Mouse (Mus musculus) CH12.LX (cell line): ENCODE results near the gene Stbd1. TPM values are rescaled to one million over a fixed set of nuclear protein-coding genes. Genes with fewer than 3 reads are reported as not detected.
A peak's percentile ranks its signal among the peaks of the same experiment; 100 is the strongest.

ENCODE experiments used
- DNase-seq: peaks from one replicate; pipeline ENCODE4 v3.0.0-alpha.2; 2013; ENCODE audit errors: extremely low read depth
- H3K27ac ChIP-seq: 2 replicates; pipeline ENCODE4 v1.5.1; 2012; ENCODE audit warnings: low read depth, mild to moderate bottlenecking, control low read depth, moderate library complexity; ENCODE audit not compliant: insufficient read depth
- H3K27me3 ChIP-seq: replicated peaks from 2 replicates; pipeline ENCODE3; 2012; ENCODE audit warnings: inconsistent platforms
- H3K36me3 ChIP-seq, 2 experiments: replicated peaks in 1 of 2; 2 replicates each; pipeline versions ENCODE3 to v1.6.1; 2012; ENCODE audit warnings: inconsistent platforms in 1 of 2, low read length in 1 of 2, mild to moderate bottlenecking in 1 of 2, mixed read lengths in 1 of 2, moderate library complexity in 1 of 2; ENCODE audit not compliant: control insufficient read depth in 1 of 2, insufficient read depth in 1 of 2
- H3K4me1 ChIP-seq, 2 experiments: 2 replicates each; pipeline ENCODE4 v1.6.1; 2012; ENCODE audit warnings: inconsistent platforms in 1 of 2, moderate library complexity in 1 of 2; ENCODE audit not compliant: insufficient read depth in 2 of 2, control insufficient read depth in 1 of 2
- H3K4me2 ChIP-seq: 2 replicates; pipeline ENCODE4 v1.6.1; 2012; ENCODE audit warnings: low read depth, mild to moderate bottlenecking, control low read depth; ENCODE audit not compliant: poor library complexity, insufficient read depth, severe bottlenecking
- H3K4me3 ChIP-seq, 3 experiments: fragments of 150-350 bp in 1 of 3; sonication (generic) in 1 of 3; replicated peaks in 1 of 3; 2 replicates each; pipeline versions ENCODE3 to v1.5.1; 2011 to 2012; ENCODE audit warnings: low read depth in 2 of 3, low read length in 2 of 3, mild to moderate bottlenecking in 2 of 3, moderate library complexity in 2 of 3, control low read depth in 1 of 3, improper control_type of control experiment in 1 of 3, inconsistent platforms in 1 of 3, mixed read lengths in 1 of 3; ENCODE audit not compliant: poor library complexity in 1 of 3
- H3K79me2 ChIP-seq: replicated peaks from 2 replicates; pipeline ENCODE4 v1.6.1; 2012; ENCODE audit warnings: mild to moderate bottlenecking, moderate library complexity; ENCODE audit not compliant: control insufficient read depth, poor library complexity, insufficient read depth, severe bottlenecking; ENCODE audit errors: extremely low read depth
- H3K9ac ChIP-seq: 2 replicates; pipeline ENCODE4 v1.6.1; 2012; ENCODE audit warnings: low read depth, mild to moderate bottlenecking, control low read depth, moderate library complexity; ENCODE audit not compliant: insufficient read depth
- H3K9me3 ChIP-seq: replicated peaks from 2 replicates; pipeline ENCODE3; 2012; ENCODE audit warnings: low read length, inconsistent platforms, mixed read lengths
- BHLHE40 ChIP-seq: IDR thresholded peaks from 2 replicates; pipeline ENCODE4 v1.6.1; 2011; ENCODE audit warnings: mild to moderate bottlenecking, low read depth, low read length, improper control_type of control experiment
- CHD1 ChIP-seq: IDR thresholded peaks from 2 replicates; pipeline ENCODE4 v1.6.1; 2012; ENCODE audit warnings: low read depth, low read length, improper control_type of control experiment, inconsistent platforms
- CTCF ChIP-seq, 2 experiments: IDR thresholded peaks in 1 of 2; conservative IDR thresholded peaks in 1 of 2; 2 replicates each; pipeline ENCODE4 v1.5.1; 2011 to 2012; ENCODE audit warnings: low read depth in 2 of 2, low read length in 2 of 2, improper control_type of control experiment in 1 of 2, inconsistent platforms in 1 of 2, mild to moderate bottlenecking in 1 of 2, moderate library complexity in 1 of 2
- E2F4 ChIP-seq: IDR thresholded peaks from 2 replicates; pipeline ENCODE4 v1.6.1; 2011; ENCODE audit warnings: low read depth, low read length, improper control_type of control experiment; ENCODE audit not compliant: insufficient replicate concordance
- EP300 ChIP-seq: IDR thresholded peaks from 2 replicates; pipeline ENCODE4 v1.6.1; 2011; ENCODE audit warnings: low read length, improper control_type of control experiment
- ETS1 ChIP-seq: conservative IDR thresholded peaks from 2 replicates; pipeline ENCODE4 v1.6.1; 2012; ENCODE audit warnings: low read depth, mild to moderate bottlenecking, inconsistent platforms, low read length, improper control_type of control experiment, moderate library complexity
- HCFC1 ChIP-seq: IDR thresholded peaks from 2 replicates; pipeline ENCODE4 v1.6.1; 2012; ENCODE audit warnings: low read depth, mild to moderate bottlenecking, inconsistent platforms, low read length, improper control_type of control experiment
- IRF4 ChIP-seq: IDR thresholded peaks from 2 replicates; pipeline ENCODE4 v1.6.1; 2014; ENCODE audit warnings: low read depth, mild to moderate bottlenecking, inconsistent platforms, low read length, improper control_type of control experiment
- JUN ChIP-seq: IDR thresholded peaks from 2 replicates; pipeline ENCODE4 v1.6.1; 2011; ENCODE audit warnings: low read depth, mild to moderate bottlenecking, low read length, improper control_type of control experiment, moderate library complexity; ENCODE audit not compliant: insufficient read depth
- KAT2A ChIP-seq: IDR thresholded peaks from 2 replicates; pipeline ENCODE4 v1.6.1; 2012; ENCODE audit warnings: low read length, improper control_type of control experiment, inconsistent platforms; ENCODE audit not compliant: insufficient replicate concordance
- MAFK ChIP-seq: IDR thresholded peaks from 2 replicates; pipeline ENCODE4 v1.6.1; 2011; ENCODE audit warnings: low read length, improper control_type of control experiment; ENCODE audit not compliant: insufficient replicate concordance
- MAX ChIP-seq: IDR thresholded peaks from 2 replicates; pipeline ENCODE4 v1.6.1; 2011; ENCODE audit warnings: low read length, improper control_type of control experiment
- MAZ ChIP-seq: IDR thresholded peaks from 2 replicates; pipeline ENCODE4 v1.6.1; 2012; ENCODE audit warnings: low read depth, mild to moderate bottlenecking, inconsistent platforms, low read length, improper control_type of control experiment, moderate library complexity
- MEF2A ChIP-seq: IDR thresholded peaks from 2 replicates; pipeline ENCODE4 v1.6.1; 2014; ENCODE audit warnings: low read depth, mild to moderate bottlenecking, inconsistent platforms, low read length, improper control_type of control experiment, borderline replicate concordance
- MYC ChIP-seq: IDR thresholded peaks from 2 replicates; pipeline ENCODE4 v1.6.1; 2011; ENCODE audit warnings: low read depth, mild to moderate bottlenecking, improper control_type of control experiment, low read length
- NELFE ChIP-seq: IDR thresholded peaks from 2 replicates; pipeline ENCODE4 v1.6.1; 2011; ENCODE audit warnings: low read depth, low read length, improper control_type of control experiment
- PAX5 ChIP-seq: IDR thresholded peaks from 2 replicates; pipeline ENCODE4 v1.6.1; 2012; ENCODE audit warnings: low read length, inconsistent platforms, mixed read lengths
- RCOR1 ChIP-seq: conservative IDR thresholded peaks from 2 replicates; pipeline ENCODE4 v1.6.1; 2012; ENCODE audit warnings: low read depth, mild to moderate bottlenecking, inconsistent platforms, low read length, improper control_type of control experiment
- SIN3A ChIP-seq: IDR thresholded peaks from 2 replicates; pipeline ENCODE4 v1.6.1; 2012; ENCODE audit warnings: low read length, improper control_type of control experiment, inconsistent platforms
- TBP ChIP-seq: conservative IDR thresholded peaks from 2 replicates; pipeline ENCODE4 v1.6.1; 2011; ENCODE audit warnings: low read depth, low read length, improper control_type of control experiment
- TCF12 ChIP-seq: IDR thresholded peaks from 2 replicates; pipeline ENCODE4 v1.6.1; 2014; ENCODE audit warnings: low read depth, mild to moderate bottlenecking, inconsistent platforms, low read length, improper control_type of control experiment
- ZMIZ1 ChIP-seq: IDR thresholded peaks from 2 replicates; pipeline ENCODE4 v1.6.1; 2012; ENCODE audit warnings: low read depth, mild to moderate bottlenecking, inconsistent platforms, low read length, improper control_type of control experiment
- dilution Hi-C: fragments of 300-500 bp; cut with MboI; formaldehyde crosslinking; loops from 2 replicates; pipeline ENCODE4 v1.14.3; 2020; ENCODE audit warnings: low sequenced_read_pairs; ENCODE audit not compliant: extremely low pct_unique_long_range_greater_than_20kb, extremely low pct_ligation_motif_present
- in situ Hi-C: fragments of 300-500 bp; cut with MboI; formaldehyde crosslinking; loops from 3 replicates; pipeline ENCODE4 v1.14.3; 2019; ENCODE audit warnings: low sequenced_read_pairs, low pct_ligation_motif_present, low pct_unique_long_range_greater_than_20kb, mixed read lengths
- polyA plus RNA-seq: library from polyadenylated mRNA; unstranded; fragments of >175 nt; gene quantifications from 2 replicates; pipeline ENCODE4 v1.2.1, GENCODE M21; 2012; ENCODE audit warnings: low read depth; ENCODE audit not compliant: insufficient read length
- total RNA-seq, 2 experiments: library from RNA; depleted of rRNA; stranded (reverse); fragments of 300-350 nt in 1 of 2; fragments of >200 nt in 1 of 2; gene quantifications; 2 replicates each; pipeline ENCODE4 v1.2.3; 2012 to 2014

Gene Stbd1
- total and polyA plus RNA-seq, 3 experiments, result 0.89 to 1.3 (median 0.99) TPM

DNA sequence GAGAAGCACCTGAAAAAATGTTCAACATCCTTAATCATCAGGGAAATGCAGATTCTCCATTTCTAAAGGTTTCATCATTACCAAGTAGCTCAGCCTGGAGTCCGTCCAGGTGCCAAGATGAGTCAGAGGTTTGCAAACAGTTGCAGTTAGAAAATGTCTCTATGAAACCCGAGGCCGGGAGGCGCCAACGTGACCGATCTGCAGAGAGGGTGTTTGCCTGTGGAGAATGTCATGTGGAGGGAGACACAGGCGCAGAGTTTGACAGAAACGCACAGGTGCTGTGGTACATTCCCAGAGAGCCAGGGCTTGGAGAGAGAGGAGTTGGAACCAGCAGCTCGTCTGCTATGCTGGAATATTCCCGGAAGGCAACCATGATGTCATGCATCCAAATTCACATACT lies 3.8 kb upstream of the Stbd1 start:
- no peak overlapping the region for H3K9ac ChIP-seq
- peaks cover 19% of the 10 kb centered on the region for H3K27me3 ChIP-seq
- TF ChIP-seq CHD1, result no peak
- TF ChIP-seq BHLHE40, result peak; percentile 44
- no peak for TF ChIP-seq SIN3A
- no peak for TF ChIP-seq PAX5
- H3K79me2 ChIP-seq, result no peaks in the 10 kb centered on the region
- H3K36me3 ChIP-seq, result no peaks in the 10 kb centered on the region
- H3K27ac ChIP-seq, result no peak overlapping the region
- in situ Hi-C loops, result no loop called here
- H3K4me2 ChIP-seq, result peak overlapping the region; percentile 2; the same call in 1 of the 2 replicates
- peaks cover 0 to 10% of the 10 kb centered on the region in 2 experiments; a peak in 2 of 4 replicates for H3K4me1 ChIP-seq
- DNase-seq, result no peak
- H3K9me3 ChIP-seq, result no peaks in the 10 kb centered on the region
- H3K4me3 ChIP-seq, result no peak overlapping the region
- dilution Hi-C loops, result no loop called here

DNA sequence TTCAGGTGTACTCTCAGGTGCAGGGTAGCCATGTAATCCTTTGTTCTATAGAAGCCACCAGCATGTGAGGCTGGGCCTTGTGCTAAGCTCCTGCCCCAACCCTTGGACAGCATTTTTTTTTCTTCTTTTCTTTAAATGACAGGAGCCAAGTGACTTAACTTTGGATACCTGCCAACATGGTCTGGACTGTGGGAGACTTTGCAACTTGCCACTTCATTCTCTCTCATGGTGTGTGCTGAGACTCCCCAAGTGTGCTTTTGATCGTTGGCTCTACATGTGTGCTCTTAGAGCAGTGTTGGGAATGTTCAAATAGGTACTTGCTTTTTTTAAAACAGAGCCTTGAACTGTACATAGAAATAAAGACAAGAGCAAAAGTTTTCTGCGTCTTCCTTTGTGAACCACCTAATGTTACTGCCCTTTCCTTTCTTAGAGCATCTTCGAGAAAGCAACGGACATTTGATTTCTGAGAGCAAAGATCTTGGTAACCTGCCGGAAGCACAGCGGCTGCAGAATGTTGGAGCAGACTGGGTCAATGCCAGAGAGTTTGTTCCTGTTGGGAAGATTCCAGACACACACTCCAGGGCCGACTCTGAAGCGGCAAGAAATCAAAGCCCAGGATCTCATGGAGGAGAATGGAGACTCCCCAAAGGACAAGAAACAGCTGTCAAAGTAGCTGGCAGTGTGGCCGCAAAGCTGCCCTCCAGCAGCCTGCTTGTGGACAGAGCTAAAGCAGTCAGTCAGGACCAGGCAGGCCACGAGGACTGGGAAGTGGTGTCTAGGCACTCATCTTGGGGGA lies 1.8 kb downstream of the Stbd1 start:
- H3K36me3 ChIP-seq, result no peaks in the 10 kb centered on the region
- H3K4me2 ChIP-seq, result no peak overlapping the region
- H3K4me3 ChIP-seq, result no peak overlapping the region
- no peaks in the 10 kb centered on the region for H3K79me2 ChIP-seq
- in situ Hi-C loops (no loop called here), dilution Hi-C loops (no loop called here)
- H3K27me3 ChIP-seq, result peaks cover 12% of the 10 kb centered on the region
- H3K9me3 ChIP-seq, result no peaks in the 10 kb centered on the region
- no peak overlapping the region for H3K27ac ChIP-seq
- DNase-seq, result no peak
- no peak overlapping the region for H3K9ac ChIP-seq
- H3K4me1 ChIP-seq, result peaks cover 0 to 10% of the 10 kb centered on the region in 2 experiments; a peak in 2 of 4 replicates
- TF ChIP-seq EP300 (no peak), KAT2A (no peak), CTCF (conservative IDR thresholded peaks at IDR 0.05 in 1 of 2, IDR thresholded peaks at IDR 0.05 in 1 of 2; ENCODE audit: low read depth in 2 of 2, low read length in 2 of 2) (no peak), HCFC1 (no peak), MAZ (no peak), JUN (no peak), E2F4 (no peak), RCOR1 (no peak), MEF2A (no peak), PAX5 (no peak), MAFK (no peak), MAX (no peak), TBP (no peak), TCF12 (no peak), ETS1 (no peak), NELFE (no peak), ZMIZ1 (no peak), IRF4 (no peak), MYC (no peak)
